Mouse (Mus musculus) small intestine, adult 2 months (tissue): ENCODE data around the gene Olfml1. TPM values are rescaled to one million over a fixed set of nuclear protein-coding genes. Genes with fewer than 3 reads are reported as not detected.

ENCODE experiments used
- H3K27ac ChIP-seq: fragments of 200-500 bp; 2 replicates; pipeline ENCODE4 v1.5.1; 2012; ENCODE audit warnings: low read depth, low read length, control low read depth, inconsistent platforms; ENCODE audit not compliant: insufficient read depth
- H3K27me3 ChIP-seq: fragments of 200-500 bp; 2 replicates; pipeline ENCODE4 v1.6.1; 2012; ENCODE audit warnings: mild to moderate bottlenecking, moderate library complexity, low read length, inconsistent platforms; ENCODE audit not compliant: control insufficient read depth, insufficient read depth
- H3K36me3 ChIP-seq: fragments of 200-500 bp; 2 replicates; pipeline ENCODE4 v1.6.1; 2012; ENCODE audit warnings: mild to moderate bottlenecking, low read length, control low read depth, inconsistent platforms; ENCODE audit not compliant: control insufficient read depth, insufficient read depth
- H3K4me1 ChIP-seq: fragments of 200-500 bp; 2 replicates; pipeline ENCODE4 v1.6.1; 2012; ENCODE audit warnings: low read length, inconsistent platforms, mixed read lengths; ENCODE audit not compliant: control insufficient read depth, insufficient read depth, insufficient read length
- H3K4me3 ChIP-seq: fragments of 200-500 bp; 2 replicates; pipeline ENCODE4 v1.5.1; 2012; ENCODE audit warnings: low read depth, mild to moderate bottlenecking, control low read depth, inconsistent platforms, low read length, moderate library complexity
- CTCF ChIP-seq: fragments of 200-500 bp; IDR thresholded peaks from 2 replicates; pipeline ENCODE4 v1.5.1; 2012; ENCODE audit warnings: low read depth, mild to moderate bottlenecking, control low read depth, inconsistent platforms, low read length, moderate library complexity, mixed read lengths; ENCODE audit not compliant: insufficient replicate concordance, insufficient read length; ENCODE audit errors: extremely low read depth
- POLR2A ChIP-seq: fragments of 200-500 bp; IDR thresholded peaks from 2 replicates; pipeline ENCODE4 v1.6.1; 2012; ENCODE audit warnings: low read depth, mild to moderate bottlenecking, control low read depth, inconsistent platforms, low read length, moderate library complexity
- WGBS: fragments of 180-500 bp; shearing (Covaris S2); methylation state at CpG from one replicate; pipeline ENCODE4 v1.1.7; 2018; 5-methylcytosine and 5-hydroxymethylcytosine counted together
- polyA plus RNA-seq: library from polyadenylated mRNA; depleted of rRNA; stranded (reverse); fragments of >200 nt; gene quantifications from 2 replicates; pipeline ENCODE4 v1.2.3, GENCODE M21; 2012; rRNA removed

Olfml1 gene
- polyA plus RNA-seq, 1 experiment, result 0.57 TPM

DNA sequence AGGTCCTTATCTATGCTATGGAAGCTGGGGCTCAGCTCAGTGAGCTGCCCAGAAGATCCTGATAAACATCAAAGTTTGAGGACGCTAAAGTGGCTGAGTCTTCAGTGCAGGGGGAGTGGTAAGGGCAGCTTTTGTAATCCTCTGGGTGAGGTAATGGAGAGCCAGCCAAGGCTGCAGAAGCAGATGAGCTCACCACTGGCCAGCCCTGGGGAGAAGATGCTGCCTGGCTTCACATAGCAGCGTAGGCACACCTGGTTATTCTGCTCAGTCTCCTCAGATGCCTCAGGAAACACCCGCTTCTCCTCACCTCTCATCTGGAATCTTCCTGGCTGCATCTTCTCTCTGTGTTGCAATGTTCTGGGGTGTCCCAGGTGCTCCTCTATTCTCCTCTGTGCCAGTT is 57.2 kb downstream of the Olfml1 start:
- Histone ChIP-seq H3K27ac (no peak overlapping the region), H3K27me3 (no peaks in the 10 kb centered on the region), H3K36me3 (no peaks in the 10 kb centered on the region), H3K4me1 (no peaks in the 10 kb centered on the region; the same call in 1 of the 2 replicates), H3K4me3 (no peak overlapping the region)
- WGBS, result 49% methylated on average over 3 of the region's 3 CpGs
- TF ChIP-seq CTCF (no peak), POLR2A (no peak)

GRCm38 (mm10) chr7:107625061-107625460 is 57.8 kb downstream of the Olfml1 start, which contains the start of gene 5330417H12Rik:
Gene 5330417H12Rik, minus strand, starts transcription at chr7:107625161.
- WGBS, result 74% methylated on average over 2 of the region's 2 CpGs
- no peaks in the 10 kb centered on the region for H3K4me1 ChIP-seq
- H3K27ac ChIP-seq, result no peak within 1 kb of the TSS
- TF ChIP-seq CTCF, result no peak
- no peak for TF ChIP-seq POLR2A
- no peaks in the 10 kb centered on the region for H3K36me3 ChIP-seq
- no peak within 1 kb of the TSS for H3K4me3 ChIP-seq
- H3K27me3 ChIP-seq, result no peaks in the 10 kb centered on the region

- Histone ChIP-seq H3K4me1 (no peaks in the 10 kb centered on the region), H3K36me3 (no peaks in the 10 kb centered on the region), H3K27ac (no peak overlapping the region), H3K4me3 (no peak overlapping the region), H3K27me3 (no peaks in the 10 kb centered on the region)
- 66% methylated on average over 6 of the region's 6 CpGs for WGBS
- TF ChIP-seq CTCF, result no peak
- no peak for TF ChIP-seq POLR2A
Observed at GRCm38 (mm10) chr7:107625781-107626180, 58.5 kb downstream of the Olfml1 start.

GRCm38 (mm10) chr7:107628383-107628782 is 61.1 kb downstream of the Olfml1 start:
- Histone ChIP-seq H3K36me3 (no peaks in the 10 kb centered on the region), H3K4me3 (no peak overlapping the region), H3K27ac (peak overlapping the region; percentile 15), H3K27me3 (no peaks in the 10 kb centered on the region), H3K4me1 (no peaks in the 10 kb centered on the region)
- TF ChIP-seq CTCF, result no peak
- TF ChIP-seq POLR2A, result no peak

GRCm38 (mm10) chr7:107633201-107633600 is 66.0 kb downstream of the Olfml1 start:
- 81% methylated on average over 4 of the region's 4 CpGs for WGBS
- H3K4me1 ChIP-seq, result no peaks in the 10 kb centered on the region
- no peaks in the 10 kb centered on the region for H3K27me3 ChIP-seq
- no peak for TF ChIP-seq CTCF
- no peak for TF ChIP-seq POLR2A
- no peak overlapping the region for H3K27ac ChIP-seq
- no peak overlapping the region for H3K4me3 ChIP-seq
- no peaks in the 10 kb centered on the region for H3K36me3 ChIP-seq

DNA sequence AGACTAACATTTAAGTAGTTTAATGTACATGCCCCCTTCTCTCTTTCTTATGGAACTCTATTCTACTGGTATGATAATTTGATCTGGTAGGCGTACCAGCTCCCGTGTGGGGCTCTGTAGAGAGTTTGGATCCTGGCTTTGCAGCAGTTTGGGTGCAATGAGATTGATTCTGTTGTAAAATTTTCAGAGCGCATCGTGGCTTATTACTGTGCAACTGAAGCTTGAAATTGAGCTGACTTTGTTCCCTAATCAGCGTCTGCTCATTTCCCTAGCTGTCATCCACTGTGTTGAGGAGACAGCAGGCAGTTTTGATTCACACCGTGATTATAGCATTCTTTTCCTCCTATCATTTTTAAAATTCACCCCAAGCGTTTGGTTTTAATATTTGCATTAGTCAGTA is 70.2 kb downstream of the Olfml1 start:
- no peak for TF ChIP-seq CTCF
- Histone ChIP-seq H3K27me3 (no peaks in the 10 kb centered on the region), H3K36me3 (no peaks in the 10 kb centered on the region), H3K4me3 (no peak overlapping the region), H3K4me1 (no peaks in the 10 kb centered on the region), H3K27ac (no peak overlapping the region)
- WGBS, result 88% methylated on average over 7 of the region's 7 CpGs

DNA sequence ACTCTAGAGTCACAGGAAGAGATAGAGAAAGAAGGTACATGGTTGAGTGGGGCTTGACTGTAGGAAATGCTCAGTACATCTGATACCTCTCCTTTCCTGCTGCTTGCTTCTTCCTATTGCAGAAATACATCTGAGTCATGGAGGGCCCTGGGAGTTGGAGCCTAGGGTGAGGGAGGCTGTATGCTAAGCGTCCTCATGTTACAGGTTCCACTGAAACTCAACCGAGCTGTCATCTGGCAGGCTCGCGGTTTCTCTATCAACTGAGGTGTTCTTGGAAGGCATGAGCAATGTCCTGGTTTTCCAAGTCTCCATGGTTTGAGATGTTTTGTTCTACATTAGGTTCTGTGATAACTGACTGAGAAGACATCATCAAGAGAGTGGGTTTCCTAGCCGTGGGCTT is 70.8 kb downstream of the Olfml1 start:
- no peaks in the 10 kb centered on the region for H3K27me3 ChIP-seq
- WGBS, result 87% methylated on average over 5 of the region's 5 CpGs
- H3K36me3 ChIP-seq, result no peaks in the 10 kb centered on the region
- no peak overlapping the region for H3K4me3 ChIP-seq
- no peaks in the 10 kb centered on the region for H3K4me1 ChIP-seq
- H3K27ac ChIP-seq, result no peak overlapping the region
- TF ChIP-seq POLR2A, result no peak
- no peak for TF ChIP-seq CTCF

Other genes with a start within 250 kb of the Olfml1 start
- gene Syt9, start 196.7 kb upstream of the Olfml1 start, polyA plus RNA-seq, result 0.28 and 0.41 TPM in 2 replicates
- 3.9 and 10.6 TPM in 2 replicates for gene Ppfibp2, start 27.8 kb downstream of the Olfml1 start, polyA plus RNA-seq
- gene 5330417H12Rik, start 57.7 kb downstream of the Olfml1 start, polyA plus RNA-seq, result not detected in 2 replicates
- gene Cyb5r2, start 190.6 kb downstream of the Olfml1 start, polyA plus RNA-seq, result not detected in 2 replicates
- not detected in 2 replicates for gene Ovch2, start 233.8 kb downstream of the Olfml1 start, polyA plus RNA-seq
- gene Olfr467, start 244.8 kb downstream of the Olfml1 start, polyA plus RNA-seq, result not detected in 2 replicates